Mouse (Mus musculus): ENCODE data around the gene Vrk2.

DNA sequence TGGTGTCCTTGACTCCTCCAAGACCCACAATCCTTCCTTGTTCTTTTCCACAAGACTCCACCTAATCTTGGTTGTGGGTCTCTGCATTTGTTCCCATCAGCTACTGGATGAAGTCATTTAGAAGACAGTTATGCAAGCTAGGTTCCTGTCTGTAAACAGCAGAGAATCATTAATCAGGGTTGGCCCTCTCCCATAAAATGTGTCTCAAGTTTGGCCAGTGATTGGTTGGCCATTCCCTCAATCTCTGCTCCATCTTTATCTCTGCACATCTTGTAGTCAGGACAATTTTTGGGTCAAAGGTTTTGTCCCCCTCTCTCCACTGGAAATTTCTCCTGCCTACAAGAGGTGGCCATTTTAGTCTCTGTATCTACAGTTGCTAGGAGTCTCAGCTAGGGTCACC is 149.4 kb downstream of the Vrk2 start:
- TF ChIP-seq POLR2A (IDR thresholded peaks at IDR 0.05; ENCODE audit: insufficient read depth, low read depth, low read length) (no peak), CTCF (IDR thresholded peaks at IDR 0.05; ENCODE audit: insufficient read depth, low read depth, low read length) (no peak)
